11 mouse cellular contexts compared by ENCODE assay signal in the genomic region with DNA sequence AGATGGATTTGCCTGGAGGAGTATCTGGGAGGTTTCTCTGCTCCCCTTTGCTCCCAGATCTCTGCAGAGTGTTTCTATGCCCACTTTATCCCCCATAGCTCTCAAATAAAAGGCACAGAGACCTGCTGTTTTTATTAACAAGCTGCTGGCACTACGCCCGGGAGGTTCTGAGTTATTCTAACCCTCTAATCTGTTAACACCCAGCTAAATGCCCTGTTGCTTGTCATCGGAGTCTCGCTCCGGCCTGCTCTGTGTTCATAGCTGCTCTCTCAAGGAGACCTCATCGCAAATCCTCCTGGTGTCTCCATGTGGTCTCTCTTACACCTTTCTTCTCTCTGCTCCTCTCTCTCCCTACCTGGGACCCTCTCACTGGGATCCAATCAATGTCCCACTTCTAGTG. TPM values are rescaled to one million over a fixed set of nuclear protein-coding genes. Genes with fewer than 3 reads are reported as not detected.
DNase-seq lines count a peak whose midpoint lies in the region; ATAC-seq and TF ChIP-seq lines count a peak whose summit lies in the region.
"Had no signal": no experiment of that assay in that cellular context is flagged by ENCODE, and none has a peak within 500 bp of the region (broad histone marks: within the 10 kb centered on the region; RNA-seq: fewer than 3 reads in every experiment).

No protein-coding gene starts in this region.

- H3K9ac ChIP-seq in hindbrain, embryonic 14.5 days, result no peak overlapping the region
- no peak overlapping the region for H3K9ac ChIP-seq in hindbrain, embryonic 12.5 days
- H3K9ac ChIP-seq in neural tube, embryonic 15.5 days (replicated peaks), result no peak overlapping the region
- no peak overlapping the region for H3K9ac ChIP-seq in lung, postnatal 0 days (replicated peaks; ENCODE audit: low read depth)
- H3K9ac ChIP-seq: embryonic facial prominence, embryonic 13.5 days had no signal

- H3K27me3 ChIP-seq in hindbrain, embryonic 14.5 days (ENCODE audit: control insufficient read depth, insufficient read depth, low read length), result no peaks in the 10 kb centered on the region
- H3K27me3 ChIP-seq in hindbrain, embryonic 12.5 days, result no peaks in the 10 kb centered on the region
- no peaks in the 10 kb centered on the region for H3K27me3 ChIP-seq in neural tube, embryonic 15.5 days (replicated peaks)
- no peaks in the 10 kb centered on the region for H3K27me3 ChIP-seq in lung, postnatal 0 days (replicated peaks; ENCODE audit: insufficient read depth, low read length)
- H3K27me3 ChIP-seq: embryonic facial prominence, embryonic 13.5 days; megakaryocyte, embryonic 14.5 days had no signal

- no peak overlapping the region for H3K27ac ChIP-seq in hindbrain, embryonic 14.5 days
- H3K27ac ChIP-seq in hindbrain, embryonic 12.5 days, result no peak overlapping the region
- no peak overlapping the region for H3K27ac ChIP-seq in neural tube, embryonic 15.5 days (replicated peaks)
- H3K27ac ChIP-seq in lung, postnatal 0 days (ENCODE audit: low read length), result no peak overlapping the region
- H3K27ac ChIP-seq: embryonic facial prominence, embryonic 13.5 days had no signal

- TF ChIP-seq CTCF in lung, postnatal 0 days (IDR thresholded peaks at IDR 0.05), result no peak

- H3K4me3 ChIP-seq in hindbrain, embryonic 14.5 days (replicated peaks; ENCODE audit: low read length), result no peak overlapping the region
- H3K4me3 ChIP-seq in hindbrain, embryonic 12.5 days, result no peak overlapping the region
- no peak overlapping the region for H3K4me3 ChIP-seq in neural tube, embryonic 15.5 days (replicated peaks)
- no peak overlapping the region for H3K4me3 ChIP-seq in lung, postnatal 0 days (ENCODE audit: low read depth, low read length)
- H3K4me3 ChIP-seq: embryonic facial prominence, embryonic 13.5 days; megakaryocyte, embryonic 14.5 days had no signal

- no peaks in the 10 kb centered on the region for H3K4me1 ChIP-seq in hindbrain, embryonic 14.5 days (replicated peaks; ENCODE audit: control insufficient read depth, insufficient read depth, low read length)
- H3K4me1 ChIP-seq in hindbrain, embryonic 12.5 days, result no peaks in the 10 kb centered on the region
- H3K4me1 ChIP-seq in neural tube, embryonic 15.5 days, result peaks cover 10% of the 10 kb centered on the region; the same call in 1 of the 2 replicates
- H3K4me1 ChIP-seq in lung, postnatal 0 days (ENCODE audit: insufficient read depth, low read depth, low read length), result no peaks in the 10 kb centered on the region

- WGBS in hindbrain, embryonic 14.5 days, result 72% methylated on average over 6 of the region's 6 CpGs
- WGBS in hindbrain, embryonic 12.5 days, result 74% methylated on average over 6 of the region's 6 CpGs
- 53% methylated on average over 6 of the region's 6 CpGs for WGBS in neural tube, embryonic 15.5 days
- 49% methylated on average over 6 of the region's 6 CpGs for WGBS in lung, postnatal 0 days

- no peaks in the 10 kb centered on the region for H3K9me3 ChIP-seq in hindbrain, embryonic 14.5 days (ENCODE audit: control insufficient read depth, low read length)
- no peaks in the 10 kb centered on the region for H3K9me3 ChIP-seq in hindbrain, embryonic 12.5 days (replicated peaks)
- H3K9me3 ChIP-seq in neural tube, embryonic 15.5 days (replicated peaks), result no peaks in the 10 kb centered on the region
- no peaks in the 10 kb centered on the region for H3K9me3 ChIP-seq in lung, postnatal 0 days (ENCODE audit: low read length)
- H3K9me3 ChIP-seq: embryonic facial prominence, embryonic 13.5 days; megakaryocyte, embryonic 14.5 days had no signal

- no peak for ATAC-seq in hindbrain, embryonic 14.5 days (ENCODE audit: low FRiP score)
- ATAC-seq in hindbrain, embryonic 12.5 days (ENCODE audit: low FRiP score), result no peak
- ATAC-seq in neural tube, embryonic 15.5 days (ENCODE audit: low FRiP score), result no peak
- no peak for ATAC-seq in lung, postnatal 0 days

- H3K36me3 ChIP-seq in hindbrain, embryonic 14.5 days (replicated peaks; ENCODE audit: control insufficient read depth, insufficient read depth), result no peaks in the 10 kb centered on the region
- H3K36me3 ChIP-seq in hindbrain, embryonic 12.5 days, result no peaks in the 10 kb centered on the region
- H3K36me3 ChIP-seq in neural tube, embryonic 15.5 days, result no peaks in the 10 kb centered on the region
- H3K36me3 ChIP-seq in lung, postnatal 0 days (ENCODE audit: insufficient read depth, low read length), result no peaks in the 10 kb centered on the region
- H3K36me3 ChIP-seq: embryonic facial prominence, embryonic 13.5 days had no signal

- peak; percentile 39 for DNase-seq in hindbrain, embryonic 14.5 days (ENCODE audit: low spot score)
- DNase-seq in right cerebral cortex, postnatal 14 days, result peak; percentile 24
- no peak for DNase-seq in right cerebral cortex, postnatal 36 days (ENCODE audit: low spot score in 2 of 2)
- peak; percentile 64 to 70 for DNase-seq in heart, postnatal 10 days
- DNase-seq in embryo, embryonic 11 days, result no peak
- no peak for DNase-seq in lung, postnatal 0 days (ENCODE audit: low spot score)

- H3K4me2 ChIP-seq in hindbrain, embryonic 14.5 days (replicated peaks), result no peak overlapping the region
- no peak overlapping the region for H3K4me2 ChIP-seq in hindbrain, embryonic 12.5 days (replicated peaks)
- H3K4me2 ChIP-seq in neural tube, embryonic 15.5 days, result no peak overlapping the region
- H3K4me2 ChIP-seq in lung, postnatal 0 days (replicated peaks; ENCODE audit: low read depth, low read length), result no peak overlapping the region
- H3K4me2 ChIP-seq: embryonic facial prominence, embryonic 13.5 days; liver, embryonic 11.5 days had no signal

- TF ChIP-seq EP300 in lung, postnatal 0 days (IDR thresholded peaks at IDR 0.05), result no peak

- intact Hi-C loops in heart, postnatal 10 days (cut with DNase I), result no loop called here

RNA-seq across cellular contexts. Expression of a gene that starts 26.4 kb away (rescaled TPM):
- polyA plus RNA-seq in hindbrain, embryonic 14.5 days (2014; fragmentation: Nextera tagmentation; extraction: Ambion mirVana), result 30.8 and 34.8 TPM in 2 replicates
- polyA plus RNA-seq in hindbrain, embryonic 12.5 days (2016; fragmentation: Nextera tagmentation; extraction: Ambion mirVana), result 33.0 and 37.7 TPM in 2 replicates
- total RNA-seq in heart, postnatal 10 days (2021), result 1 to 10 TPM; 6.5 to 8.2 TPM
- 41.0 and 49.0 TPM in 2 replicates for polyA plus RNA-seq in neural tube, embryonic 15.5 days (2015; fragmentation: Nextera tagmentation; extraction: Ambion mirVana)
- 19.3 and 20.1 TPM in 2 replicates for polyA plus RNA-seq in lung, postnatal 0 days (2015; fragmentation: Nextera tagmentation; extraction: Ambion mirVana)

RNA-seq across cellular contexts. Expression of a gene that starts 27.0 kb away (rescaled TPM):
- polyA plus RNA-seq in hindbrain, embryonic 14.5 days (2014; fragmentation: Nextera tagmentation; extraction: Ambion mirVana), result 69.8 and 88.2 TPM in 2 replicates
- polyA plus RNA-seq in hindbrain, embryonic 12.5 days (2016; fragmentation: Nextera tagmentation; extraction: Ambion mirVana), result 69.3 and 75.5 TPM in 2 replicates
- total RNA-seq in heart, postnatal 10 days (2021), result 10 to 100 TPM; 82.7 to 83.3 TPM
- 66.1 and 69.8 TPM in 2 replicates for polyA plus RNA-seq in neural tube, embryonic 15.5 days (2015; fragmentation: Nextera tagmentation; extraction: Ambion mirVana)
- polyA plus RNA-seq in lung, postnatal 0 days (2015; fragmentation: Nextera tagmentation; extraction: Ambion mirVana), result 79.3 and 81.1 TPM in 2 replicates

Comparison
In these comparisons a context has a peak if more than half of its experiments do, and no peak if none do; other contexts are left out.
1. DNase-seq: peak in hindbrain, embryonic 14.5 days (single experiment), right cerebral cortex, postnatal 14 days (single experiment) and heart, postnatal 10 days (2 of 2); none in right cerebral cortex, postnatal 36 days (0 of 2), embryo, embryonic 11 days (single experiment) and lung, postnatal 0 days (single experiment).